ENCODE assay signal across 18 mouse cellular contexts in genomic region chr1:74782045-74782444, GRCm38 (mm10). TPM values are rescaled to one million over a fixed set of nuclear protein-coding genes. Genes with fewer than 3 reads are reported as not detected.
DNase-seq lines count a peak whose midpoint lies in the region; ATAC-seq and TF ChIP-seq lines count a peak whose summit lies in the region.
"Had no signal": no experiment of that assay in that cellular context is flagged by ENCODE, and none has a peak within 500 bp of the region (broad histone marks: within the 10 kb centered on the region; RNA-seq: fewer than 3 reads in every experiment).

No protein-coding gene starts in this region.

- H3K4me1 ChIP-seq in lung, embryonic 16.5 days (replicated peaks; ENCODE audit: control insufficient read depth, insufficient read depth, low read length) = peaks cover 14% of the 10 kb centered on the region
- H3K4me1 ChIP-seq in ES-Bruce4 (ENCODE audit: control insufficient read depth, insufficient read depth, low read length) = peaks cover 9% of the 10 kb centered on the region

- H3K4me2 ChIP-seq in lung, embryonic 16.5 days (ENCODE audit: low read depth, low read length) = 0 out of 2 replicates have a peak overlapping the region, but pooled peaks have one; percentile 10
- H3K4me2 ChIP-seq: forebrain, embryonic 13.5 days; liver, embryonic 11.5 days had no signal

- no peaks in the 10 kb centered on the region for H3K9me3 ChIP-seq in lung, embryonic 16.5 days (ENCODE audit: control insufficient read depth, low read length)
- H3K9me3 ChIP-seq in ES-Bruce4 (replicated peaks; ENCODE audit: control insufficient read depth, insufficient read depth, low read length, poor library complexity, severe bottlenecking) = no peaks in the 10 kb centered on the region
- H3K9me3 ChIP-seq: forebrain, embryonic 13.5 days had no signal

- H3K36me3 ChIP-seq in lung, embryonic 16.5 days (ENCODE audit: control insufficient read depth, insufficient read depth, low read length) = no peaks in the 10 kb centered on the region
- no peaks in the 10 kb centered on the region for H3K36me3 ChIP-seq in ES-Bruce4 (ENCODE audit: control insufficient read depth, insufficient read depth, low read length, poor library complexity, severe bottlenecking)

- no peak for DNase-seq in lung, postnatal 36 days
- peak; percentile 52 to 57 for DNase-seq in monocyte, adult 2 months (ENCODE audit: low read depth in 1 of 2, low spot score in 2 of 2)
- no peak for DNase-seq in spleen, adult 18-20 months
- no peak for DNase-seq in retina, postnatal 1 day
- DNase-seq: adrenal gland, postnatal 36 days; kidney, adult 2 months; thymus, adult 18-20 months had no signal

- peaks cover 62% of the 10 kb centered on the region for H3K27me3 ChIP-seq in lung, embryonic 16.5 days (ENCODE audit: control insufficient read depth, insufficient read depth, low read depth, low read length)
- no peaks in the 10 kb centered on the region; the same call in 1 of the 2 replicates for H3K27me3 ChIP-seq in ES-Bruce4 (ENCODE audit: control insufficient read depth, insufficient read depth, low read length, poor library complexity, severe bottlenecking)

- no peak for TF ChIP-seq EP300 in ES-Bruce4 (IDR thresholded peaks at IDR 0.05; ENCODE audit: insufficient read depth, low read depth, low read length)

- no peak for ATAC-seq in lung, embryonic 16.5 days (ENCODE audit: low read depth)
- peak; percentile 78 for ATAC-seq in common myeloid progenitor, adult 5-6 weeks (replicated peaks; ENCODE audit: low read depth, poor library complexity, severe bottlenecking)
- ATAC-seq: CD4-positive, CD25-positive, alpha-beta regulatory T cell, adult 4 months; forebrain, embryonic 13.5 days; hindbrain, postnatal 0 days had no signal

- TF ChIP-seq POLR2A in ES-Bruce4 (IDR thresholded peaks at IDR 0.05; ENCODE audit: insufficient read depth, low read length) = no peak

- H3K27ac ChIP-seq in lung, embryonic 16.5 days (ENCODE audit: low read length) = no peak overlapping the region
- H3K27ac ChIP-seq in ES-Bruce4 (ENCODE audit: insufficient read depth, low read length) = no peak overlapping the region
- H3K27ac ChIP-seq: forebrain, embryonic 13.5 days; heart, adult 2 months; hindbrain, postnatal 0 days had no signal

- TF ChIP-seq CTCF in ES-Bruce4 (IDR thresholded peaks at IDR 0.05; ENCODE audit: low read depth, low read length) = no peak

- no peak overlapping the region for H3K9ac ChIP-seq in lung, embryonic 16.5 days (ENCODE audit: low read length)
- H3K9ac ChIP-seq in ES-Bruce4 (ENCODE audit: low read depth, poor library complexity, severe bottlenecking) = no peak overlapping the region
- H3K9ac ChIP-seq: forebrain, embryonic 13.5 days had no signal

- WGBS in lung, embryonic 16.5 days = 18% methylated on average over 14 of the region's 14 CpGs

- no peak overlapping the region for H3K4me3 ChIP-seq in lung, embryonic 16.5 days (ENCODE audit: low read length)
- peak overlapping the region; percentile 14 for H3K4me3 ChIP-seq in ES-Bruce4 (ENCODE audit: low read depth, low read length)
- H3K4me3 ChIP-seq: forebrain, embryonic 13.5 days; heart, adult 2 months had no signal

RNA-seq across cellular contexts. Expression of gene Wnt10a, which starts 9.3 kb away (rescaled TPM):
- polyA plus RNA-seq in lung, embryonic 16.5 days (2015; fragmentation: Nextera tagmentation; extraction: Ambion mirVana) = 0.10 and 0.11 TPM in 2 replicates
- 0.79 and 0.81 TPM in 2 replicates for polyA plus RNA-seq in ES-Bruce4 (2011; ENCODE audit: insufficient read depth, insufficient read length, low read depth, missing spikeins)
- not detected in 2 replicates for total RNA-seq in common myeloid progenitor, adult 5-6 weeks (2017)
- total RNA-seq: heart, adult 2 months; heart, postnatal 14 days; megakaryocyte-erythroid progenitor cell, adult 5-6 weeks had no signal
- polyA plus RNA-seq: heart, adult 2 months had no signal

RNA-seq across cellular contexts. Expression of gene Wnt6, which starts 10.4 kb away (rescaled TPM):
- polyA plus RNA-seq in lung, embryonic 16.5 days (2015; fragmentation: Nextera tagmentation; extraction: Ambion mirVana) = 0.29 and 0.68 TPM in 2 replicates
- 5.0 and 5.6 TPM in 2 replicates for polyA plus RNA-seq in ES-Bruce4 (2011; ENCODE audit: insufficient read depth, insufficient read length, low read depth, missing spikeins)
- total RNA-seq in common myeloid progenitor, adult 5-6 weeks (2017) = not detected in 2 replicates
- total RNA-seq: megakaryocyte-erythroid progenitor cell, adult 5-6 weeks had no signal
- polyA plus RNA-seq: CD4-positive, CD25-positive, alpha-beta regulatory T cell, adult 4 months had no signal

RNA-seq across cellular contexts. Expression of gene Prkag3, which starts 33.0 kb away (rescaled TPM):
- polyA plus RNA-seq in lung, embryonic 16.5 days (2015; fragmentation: Nextera tagmentation; extraction: Ambion mirVana) = 0.67 and 1.7 TPM in 2 replicates
- 0.21 and 0.23 TPM in 2 replicates for polyA plus RNA-seq in ES-Bruce4 (2011; ENCODE audit: insufficient read depth, insufficient read length, low read depth, missing spikeins)
- total RNA-seq in common myeloid progenitor, adult 5-6 weeks (2017) = not detected in 2 replicates
- total RNA-seq: hindbrain, postnatal 0 days; layer of hippocampus, postnatal 10 days; megakaryocyte-erythroid progenitor cell, adult 5-6 weeks had no signal
- polyA plus RNA-seq: CD4-positive, CD25-positive, alpha-beta regulatory T cell, adult 4 months; forebrain, embryonic 13.5 days; hindbrain, postnatal 0 days; liver, embryonic 11.5 days had no signal

Comparison
In these comparisons a context has a peak if more than half of its experiments do, and no peak if none do; other contexts are left out.
1. DNase-seq: peak in monocyte, adult 2 months (2 of 2); none in lung, postnatal 36 days (single experiment), spleen, adult 18-20 months (0 of 2) and retina, postnatal 1 day (single experiment).